Mouse (Mus musculus) heart, adult 2 months (tissue): ENCODE data around the gene Zfp61.

Experiments
- CTCF ChIP-seq: fragments of 200-600 bp; IDR thresholded peaks from 2 replicates; pipeline ENCODE4 v1.8.1; 2022; ENCODE audit warnings: antibody characterized with exemption, mild to moderate bottlenecking, moderate library complexity
- EP300 ChIP-seq: fragments of 200-500 bp; IDR thresholded peaks from 2 replicates; pipeline ENCODE4 v1.6.1; 2011; ENCODE audit warnings: low read depth, low read length, control low read depth; ENCODE audit not compliant: insufficient read depth
- POLR2A ChIP-seq: fragments of 200-500 bp; IDR thresholded peaks from 2 replicates; pipeline ENCODE4 v1.6.1; 2011; ENCODE audit warnings: mild to moderate bottlenecking, low read depth, low read length, control low read depth; ENCODE audit not compliant: insufficient read depth

GRCm38 (mm10) chr7:24299823-24300481 lies 1.1 kb downstream of the Zfp61 start:
- TF ChIP-seq POLR2A = no peak
- TF ChIP-seq EP300 = no peak
- TF ChIP-seq CTCF = no peak
